Mouse (Mus musculus) neural tube, embryonic 14.5 days (tissue): Measurements from ENCODE around the gene Sbno2. TPM values are rescaled to one million over a fixed set of nuclear protein-coding genes. Genes with fewer than 3 reads are reported as not detected.

Experiments used
- ATAC-seq: fragments of 200-750 bp; cut with Nextera tagmentation; 2 replicates; pipeline ENCODE4 v1.8.0; 2017; ENCODE audit warnings: low read depth, mild to moderate bottlenecking, moderate TSS enrichment, moderate library complexity
- H3K27ac ChIP-seq: fragments of 300-500 bp; sonication (generic); 2 replicates; pipeline ENCODE4 v1.5.1; 2014; ENCODE audit warnings: low read depth, mild to moderate bottlenecking, control low read depth, low read length, moderate library complexity, mixed read lengths
- H3K27me3 ChIP-seq: fragments of 300-500 bp; sonication (generic); 2 replicates; pipeline ENCODE4 v1.6.1; 2014; ENCODE audit warnings: low read length; ENCODE audit not compliant: control insufficient read depth, insufficient read depth
- H3K36me3 ChIP-seq: fragments of 300-500 bp; sonication (generic); 2 replicates; pipeline ENCODE4 v1.6.1; 2014; ENCODE audit warnings: low read length, mixed read lengths; ENCODE audit not compliant: control insufficient read depth, insufficient read depth
- H3K4me1 ChIP-seq: fragments of 300-500 bp; sonication (generic); 2 replicates; pipeline ENCODE4 v1.6.1; 2014; ENCODE audit warnings: low read length; ENCODE audit not compliant: control insufficient read depth, insufficient read depth
- H3K4me2 ChIP-seq: fragments of 300-500 bp; sonication (generic); 2 replicates; pipeline ENCODE4 v1.6.1; 2014; ENCODE audit warnings: mild to moderate bottlenecking, low read depth, low read length, control low read depth
- H3K4me3 ChIP-seq: fragments of 300-500 bp; sonication (generic); 2 replicates; pipeline ENCODE4 v1.5.1; 2014; ENCODE audit warnings: low read depth, low read length, control low read depth, mixed read lengths
- H3K9ac ChIP-seq: fragments of 300-500 bp; sonication (generic); replicated peaks from 2 replicates; pipeline ENCODE4 v1.6.1; 2014; ENCODE audit warnings: low read depth, mild to moderate bottlenecking, control low read depth, low read length, mixed read lengths
- H3K9me3 ChIP-seq: fragments of 300-500 bp; sonication (generic); 2 replicates; pipeline ENCODE4 v1.6.1; 2016; ENCODE audit warnings: low read length; ENCODE audit not compliant: control insufficient read depth
- WGBS: fragments of 180-500 bp; shearing (Covaris S2); extraction: QIAGEN DNeasy Blood & Tissue Kit; methylation state at CpG from one replicate; pipeline ENCODE4 v1.1.7; 2014; 5-methylcytosine and 5-hydroxymethylcytosine counted together
- polyA plus RNA-seq: library from polyadenylated mRNA; unstranded; fragments of >200 nt; fragmentation: Nextera tagmentation; extraction: Ambion mirVana; gene quantifications from 2 replicates; pipeline ENCODE4 v1.2.1, GENCODE M21; 2014

Sbno2 gene
- polyA plus RNA-seq, 1 experiment from 2014 or later: 12.9 TPM

DNA sequence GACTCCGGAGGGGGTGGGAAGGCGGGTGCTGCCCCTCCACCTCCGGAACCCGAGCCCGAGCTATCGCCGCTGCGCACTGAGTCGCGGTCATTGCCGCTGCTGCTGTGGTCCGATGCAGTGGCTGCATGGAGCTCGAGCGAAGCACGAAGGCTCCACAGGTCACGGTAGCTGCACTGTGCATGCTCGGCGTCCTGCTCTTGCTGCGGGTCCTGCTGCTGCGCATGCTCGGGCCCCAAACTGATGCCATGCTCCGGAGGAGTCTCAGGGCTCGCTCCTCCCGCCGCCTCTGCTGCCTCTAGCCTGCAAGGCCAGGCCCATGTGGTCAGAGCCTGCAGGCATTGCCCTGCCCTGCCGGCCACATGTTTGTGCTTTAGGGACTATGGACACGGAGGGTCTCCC lies 26.6 kb upstream of the Sbno2 start:
- H3K4me3 ChIP-seq: no peak overlapping the region
- peaks cover 12% of the 10 kb centered on the region for H3K4me1 ChIP-seq
- H3K27ac ChIP-seq: no peak overlapping the region
- H3K27me3 ChIP-seq: no peaks in the 10 kb centered on the region
- ATAC-seq: no peak
- H3K36me3 ChIP-seq: peaks cover 75% of the 10 kb centered on the region
- no peaks in the 10 kb centered on the region for H3K9me3 ChIP-seq
- 28% methylated on average over 27 of the region's 27 CpGs for WGBS
- H3K4me2 ChIP-seq: peak overlapping the region; percentile 5; the same call in 1 of the 2 replicates
- H3K9ac ChIP-seq: 0 out of 2 replicates have a peak overlapping the region, but pooled peaks have one; percentile 18

DNA sequence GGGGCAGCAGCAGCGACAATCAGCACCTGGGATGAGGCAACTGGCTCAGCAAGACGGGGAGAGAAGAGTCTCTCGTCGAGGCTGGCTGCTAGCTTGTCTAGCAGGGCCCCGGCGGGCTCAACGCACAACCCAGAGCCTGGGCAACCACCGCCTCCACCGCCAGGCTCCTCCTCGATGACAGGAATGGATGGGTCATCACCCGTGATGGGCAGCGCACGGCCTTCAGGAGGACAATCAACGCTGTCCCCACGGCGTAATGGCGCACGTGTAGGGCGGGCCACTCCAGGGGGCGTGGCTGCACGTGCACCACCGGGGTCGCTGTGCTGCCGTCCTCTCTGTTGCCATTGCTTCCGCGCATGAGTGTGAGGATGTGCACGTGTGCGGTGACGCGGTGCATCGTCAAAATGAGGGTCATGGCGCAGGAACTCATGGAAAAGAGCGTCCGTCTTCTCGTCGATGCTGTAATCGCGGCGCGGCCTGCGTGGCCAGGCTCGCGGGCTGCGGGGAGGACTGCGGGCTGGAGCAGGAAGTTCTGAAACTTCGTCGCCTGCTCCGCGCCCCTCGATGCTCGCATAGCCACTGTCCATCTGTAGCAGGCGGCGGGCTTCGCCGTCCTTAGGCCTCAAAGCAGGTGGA lies 26.1 kb upstream of the Sbno2 start:
- peak; percentile 57; the same call in 1 of the 2 replicates for ATAC-seq
- H3K27me3 ChIP-seq: no peaks in the 10 kb centered on the region
- peak overlapping the region; percentile 5 for H3K4me2 ChIP-seq
- H3K9me3 ChIP-seq: no peaks in the 10 kb centered on the region
- H3K9ac ChIP-seq: 0 out of 2 replicates have a peak overlapping the region, but pooled peaks have one; percentile 18
- no peak overlapping the region for H3K4me3 ChIP-seq
- peaks cover 76% of the 10 kb centered on the region for H3K36me3 ChIP-seq
- WGBS: 14% methylated on average over 55 of the region's 55 CpGs
- H3K4me1 ChIP-seq: peaks cover 7% of the 10 kb centered on the region
- no peak overlapping the region for H3K27ac ChIP-seq

DNA sequence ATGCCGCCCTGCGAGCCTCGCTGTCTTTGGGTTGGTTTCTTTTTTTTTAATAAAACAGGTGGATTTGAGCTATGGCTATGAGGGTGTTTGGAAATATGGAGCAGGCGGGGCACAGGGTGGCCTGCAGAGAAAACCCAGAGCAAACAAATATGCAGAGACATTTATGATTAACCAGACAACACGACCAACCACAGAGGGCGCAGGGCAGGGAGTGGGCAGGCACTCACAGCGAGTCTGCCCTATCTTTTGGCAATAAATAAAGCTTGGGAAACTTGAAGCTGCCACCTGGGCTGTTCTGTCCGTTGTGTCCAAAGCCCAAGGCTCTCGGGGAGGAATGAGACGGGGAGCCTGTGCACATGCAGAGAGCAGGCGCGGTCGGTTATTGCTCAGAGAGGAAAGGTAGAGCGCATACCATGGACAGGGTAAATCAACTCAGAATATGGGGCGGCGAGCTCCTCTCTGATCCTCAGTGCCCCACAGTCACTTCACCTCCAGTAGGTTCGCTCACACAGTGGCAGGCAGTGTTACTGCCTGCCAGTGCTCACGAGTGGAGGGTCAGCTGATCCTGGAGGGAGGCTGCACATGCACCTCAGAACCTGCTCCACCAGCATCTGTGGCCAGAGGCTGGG lies 25.1 kb upstream of the Sbno2 start:
- Histone ChIP-seq H3K4me3 (no peak overlapping the region), H3K27me3 (no peaks in the 10 kb centered on the region), H3K36me3 (peaks cover 80% of the 10 kb centered on the region), H3K4me1 (0 out of 2 replicates have a peak, but pooled peaks cover 4% of the 10 kb centered on the region), H3K9ac (no peak overlapping the region), H3K9me3 (no peaks in the 10 kb centered on the region), H3K27ac (no peak overlapping the region), H3K4me2 (no peak overlapping the region)
- ATAC-seq: 0 out of 2 replicates have a peak, but pooled peaks have one; percentile 7
- 78% methylated on average over 18 of the region's 18 CpGs for WGBS

DNA sequence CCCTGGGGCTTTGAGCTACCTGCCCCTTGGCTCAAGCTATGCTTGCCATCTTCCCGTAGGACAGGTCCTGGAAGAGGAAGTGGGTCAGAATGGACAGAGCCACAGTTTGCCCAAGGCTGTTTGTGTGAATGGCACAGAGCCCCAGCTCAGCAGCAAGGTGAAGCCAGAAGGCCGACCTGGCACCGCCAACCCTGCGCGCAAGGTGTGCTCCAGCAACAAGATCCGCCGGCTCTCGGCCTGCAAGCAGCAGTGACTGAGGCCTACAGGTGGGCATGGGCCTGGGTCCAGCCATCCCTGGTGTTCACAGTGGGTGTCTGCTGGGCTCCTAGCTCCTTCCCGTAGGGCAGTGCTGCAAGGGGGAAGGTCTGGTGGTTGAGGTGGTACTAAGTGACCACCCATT lies 24.5 kb upstream of the Sbno2 start:
- Histone ChIP-seq H3K9ac (no peak overlapping the region), H3K4me3 (no peak overlapping the region), H3K4me2 (no peak overlapping the region), H3K27ac (no peak overlapping the region), H3K9me3 (no peaks in the 10 kb centered on the region), H3K36me3 (peaks cover 77% of the 10 kb centered on the region), H3K4me1 (0 out of 2 replicates have a peak, but pooled peaks cover 4% of the 10 kb centered on the region), H3K27me3 (no peaks in the 10 kb centered on the region)
- WGBS: 96% methylated on average over 9 of the region's 9 CpGs
- ATAC-seq: no peak

DNA sequence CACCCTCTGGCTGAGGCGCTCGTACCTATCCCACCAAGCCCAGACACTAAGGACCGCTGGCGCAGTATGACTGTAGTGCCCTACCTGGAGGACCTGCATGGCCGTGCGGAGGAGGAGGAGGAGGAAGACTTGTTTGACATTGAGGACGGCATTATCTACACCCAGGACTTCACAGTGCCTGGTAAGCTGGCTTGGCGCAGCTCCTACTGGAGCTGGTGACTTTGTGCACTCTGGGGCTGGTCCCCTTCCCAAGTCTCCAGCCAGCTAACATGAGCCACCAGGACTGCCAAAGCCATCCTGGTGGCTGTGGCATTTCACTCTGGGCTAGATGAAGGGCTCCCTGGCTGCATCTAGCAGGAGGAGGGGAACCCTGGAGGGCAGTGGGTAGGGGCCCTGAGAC lies 22.5 kb upstream of the Sbno2 start:
- 95% methylated on average over 8 of the region's 8 CpGs for WGBS
- Histone ChIP-seq H3K27me3 (no peaks in the 10 kb centered on the region), H3K4me2 (no peak overlapping the region), H3K9me3 (no peaks in the 10 kb centered on the region), H3K36me3 (peaks cover 59% of the 10 kb centered on the region), H3K27ac (no peak overlapping the region), H3K4me3 (no peak overlapping the region), H3K9ac (no peak overlapping the region), H3K4me1 (0 out of 2 replicates have a peak, but pooled peaks cover 4% of the 10 kb centered on the region)
- ATAC-seq: no peak

DNA sequence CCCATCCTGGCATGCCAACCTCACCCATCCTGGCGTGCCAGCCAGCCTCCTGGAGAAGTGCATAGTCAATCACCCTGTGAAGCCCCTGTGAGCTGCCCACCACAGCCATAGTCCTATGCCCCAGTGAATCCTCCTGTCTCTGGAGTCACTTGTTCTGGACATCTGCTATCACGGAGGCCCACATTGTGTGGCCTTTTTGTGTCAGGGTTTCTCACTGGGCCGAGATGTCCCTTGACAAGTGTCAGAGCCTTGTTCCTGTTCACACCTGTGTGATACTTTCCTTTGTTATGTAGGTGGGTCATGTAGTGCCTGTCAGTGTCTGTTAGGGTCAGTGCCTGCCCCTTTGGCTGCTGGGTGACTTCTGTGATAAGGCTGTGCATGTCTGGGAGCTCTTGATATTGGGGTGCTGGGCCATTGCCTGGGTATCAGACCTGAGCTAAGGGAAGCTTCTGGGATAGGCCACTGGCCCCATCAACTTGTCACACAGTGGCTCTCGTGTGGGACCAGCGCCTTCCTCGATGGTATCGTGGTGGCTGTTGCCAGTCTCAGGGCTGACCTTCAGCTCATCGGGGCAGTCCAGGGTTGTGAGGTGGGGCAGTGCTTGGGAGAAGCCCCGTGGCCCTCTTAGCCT lies 18.7 kb upstream of the Sbno2 start:
- no peak for ATAC-seq
- Histone ChIP-seq H3K27ac (no peak overlapping the region), H3K4me3 (no peak overlapping the region), H3K4me1 (0 out of 2 replicates have a peak, but pooled peaks cover 4% of the 10 kb centered on the region), H3K4me2 (no peak overlapping the region), H3K9ac (no peak overlapping the region), H3K9me3 (no peaks in the 10 kb centered on the region), H3K36me3 (peaks cover 29% of the 10 kb centered on the region), H3K27me3 (no peaks in the 10 kb centered on the region)
- WGBS: 95% methylated on average over 9 of the region's 9 CpGs

DNA sequence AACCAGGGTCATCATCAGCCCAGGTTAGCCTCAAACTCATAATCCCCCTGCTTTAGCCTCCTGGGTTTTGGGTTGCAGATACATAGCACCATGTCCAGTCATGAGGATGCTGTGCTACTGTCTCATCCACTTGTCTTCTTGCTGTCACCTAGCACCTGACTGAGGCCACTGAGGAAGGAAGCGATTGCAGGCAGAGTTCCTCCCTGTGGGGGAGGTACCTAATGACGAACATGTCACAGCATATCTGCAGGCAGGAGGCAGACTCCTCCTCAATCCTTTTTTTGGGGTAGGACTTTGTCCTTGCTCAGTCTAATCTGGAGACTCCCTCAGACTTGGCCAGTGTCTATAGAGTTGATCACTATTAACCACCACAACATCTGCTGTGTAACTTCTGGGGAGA lies 16.3 kb upstream of the Sbno2 start:
- ATAC-seq: no peak
- WGBS: 95% methylated on average over 2 of the region's 2 CpGs
- Histone ChIP-seq H3K4me1 (peaks cover 27% of the 10 kb centered on the region), H3K9ac (no peak overlapping the region), H3K9me3 (no peaks in the 10 kb centered on the region), H3K4me2 (no peak overlapping the region), H3K36me3 (peaks cover 7% of the 10 kb centered on the region), H3K27me3 (no peaks in the 10 kb centered on the region), H3K4me3 (no peak overlapping the region), H3K27ac (no peak overlapping the region)

DNA sequence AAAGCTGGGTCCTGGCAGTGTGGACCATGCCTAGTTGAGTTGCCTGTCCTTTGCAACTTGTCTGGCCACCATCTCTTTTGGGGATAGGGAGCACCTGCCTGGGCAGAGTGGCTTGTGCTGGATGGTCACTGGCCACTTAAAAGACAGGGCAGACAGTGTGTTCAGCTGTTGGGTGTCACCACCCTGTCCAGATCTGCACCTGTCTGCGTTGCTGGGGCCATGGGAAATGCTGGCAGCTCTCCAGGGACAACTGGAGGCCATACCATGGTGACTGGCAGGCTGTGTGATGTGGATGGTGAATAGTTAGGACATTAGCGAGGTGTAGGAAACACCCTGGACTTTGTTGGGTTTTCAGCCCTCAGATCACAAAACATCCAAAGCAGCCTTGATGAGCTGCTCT lies 14.8 kb upstream of the Sbno2 start:
- Histone ChIP-seq H3K9me3 (no peaks in the 10 kb centered on the region), H3K4me1 (peaks cover 29% of the 10 kb centered on the region), H3K9ac (no peak overlapping the region), H3K36me3 (no peaks in the 10 kb centered on the region), H3K27me3 (no peaks in the 10 kb centered on the region), H3K4me3 (no peak overlapping the region), H3K27ac (no peak overlapping the region), H3K4me2 (no peak overlapping the region)
- 73% methylated on average over 2 of the region's 2 CpGs for WGBS
- no peak for ATAC-seq

DNA sequence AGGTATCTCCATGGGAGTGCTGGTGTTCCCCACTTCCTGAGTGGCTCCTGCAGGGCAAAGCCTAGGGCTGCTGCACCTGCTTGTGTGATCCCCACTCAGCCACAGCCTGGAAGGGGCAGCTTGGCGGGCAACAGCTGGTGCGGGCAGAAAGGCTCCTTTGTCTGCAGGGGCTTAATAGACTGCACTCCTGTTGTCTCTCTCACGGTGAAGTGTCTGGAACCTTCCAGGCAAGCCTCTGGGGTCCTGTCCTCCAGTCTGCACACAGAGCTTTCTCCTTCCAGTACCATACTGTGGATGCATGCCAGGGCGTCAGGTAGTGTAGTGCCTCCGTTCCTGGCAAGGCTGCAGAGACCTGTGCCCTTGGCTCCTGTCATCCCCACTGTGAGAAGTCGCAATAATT lies 13.2 kb upstream of the Sbno2 start:
- Histone ChIP-seq H3K9ac (peak overlapping the region; percentile 21; the same call in 1 of the 2 replicates), H3K4me2 (peak overlapping the region; percentile 94), H3K4me1 (peaks cover 35% of the 10 kb centered on the region), H3K9me3 (no peaks in the 10 kb centered on the region), H3K27me3 (no peaks in the 10 kb centered on the region), H3K27ac (no peak overlapping the region), H3K4me3 (peak overlapping the region; percentile 4; the same call in 1 of the 2 replicates), H3K36me3 (no peaks in the 10 kb centered on the region)
- WGBS: 44% methylated on average over 6 of the region's 6 CpGs
- ATAC-seq: no peak
